Mouse (Mus musculus): ENCODE measurements around the gene Pcdh20.

The Pcdh20 gene

GRCm38 (mm10) chr14:88470495-88471434 lies at the start of gene Pcdh20:
TSS of gene Pcdh20 (minus strand) at chr14:88471396.
- DNase-seq (ENCODE audit: low spot score in 2 of 2), result no peak

GRCm38 (mm10) chr14:88479909-88480308 lies 8.7 kb upstream of the Pcdh20 start:
- no peak for DNase-seq (ENCODE audit: low spot score in 2 of 2)

- no peak for DNase-seq (ENCODE audit: low spot score in 2 of 2)
These were observed 1.2 kb downstream of the Pcdh20 start for GRCm38 (mm10) chr14:88469956-88470355.

GRCm38 (mm10) chr14:88469361-88469760 lies 1.8 kb downstream of the Pcdh20 start:
- DNase-seq (ENCODE audit: low spot score in 2 of 2), result no peak

GRCm38 (mm10) chr14:88466416-88466815 lies 4.8 kb downstream of the Pcdh20 start:
- no peak for DNase-seq (ENCODE audit: low spot score in 2 of 2)

GRCm38 (mm10) chr14:88464356-88464755 lies 6.8 kb downstream of the Pcdh20 start:
- DNase-seq (ENCODE audit: low spot score in 2 of 2), result no peak

- no peak for DNase-seq (ENCODE audit: low spot score in 2 of 2)
These were observed 7.8 kb downstream of the Pcdh20 start for GRCm38 (mm10) chr14:88463357-88463756.

GRCm38 (mm10) chr14:88462944-88463343 lies 8.3 kb downstream of the Pcdh20 start:
- DNase-seq (ENCODE audit: low spot score in 2 of 2), result no peak

GRCm38 (mm10) chr14:88460705-88461104 lies 10.5 kb downstream of the Pcdh20 start:
- DNase-seq (ENCODE audit: low spot score in 2 of 2), result no peak

- DNase-seq (ENCODE audit: low spot score in 2 of 2), result no peak
These were observed 27.9 kb downstream of the Pcdh20 start for GRCm38 (mm10) chr14:88443304-88443703.

- no peak for DNase-seq (ENCODE audit: low spot score in 2 of 2)
These were observed 41.8 kb downstream of the Pcdh20 start for GRCm38 (mm10) chr14:88429393-88429792.

GRCm38 (mm10) chr14:88427370-88427769 lies 43.8 kb downstream of the Pcdh20 start:
- no peak for DNase-seq (ENCODE audit: low spot score in 2 of 2)
